In the genomic region with DNA sequence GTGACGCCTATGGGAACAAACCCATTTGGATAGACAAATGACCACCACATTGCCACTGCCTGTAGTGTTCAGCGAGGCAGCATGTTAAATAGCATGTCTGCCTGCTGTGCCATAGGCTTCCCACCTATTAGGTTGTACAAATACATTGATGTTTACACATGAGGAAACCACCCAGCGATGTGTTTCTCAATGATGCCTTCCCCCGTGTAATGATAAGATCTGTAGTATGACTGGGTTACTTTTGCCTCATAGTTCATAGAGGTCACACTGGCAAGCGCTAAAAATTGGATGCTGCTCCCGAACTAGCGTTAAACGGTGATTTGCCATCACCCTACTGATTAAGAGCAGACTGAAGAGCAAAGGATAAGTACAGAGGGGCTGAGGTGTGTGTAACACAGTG, we compare ENCODE assay signal across 16 mouse cellular contexts. TPM values are rescaled to one million over a fixed set of nuclear protein-coding genes. Genes with fewer than 3 reads are reported as not detected.
"Had no signal": no experiment of that assay in that cellular context is flagged by ENCODE, and none has a peak within 500 bp of the region (broad histone marks: within the 10 kb centered on the region; RNA-seq: fewer than 3 reads in every experiment).

No protein-coding gene starts in this region.

- H3K4me3 ChIP-seq: left cerebral cortex, adult 2 months; limb, embryonic 15.5 days; megakaryocyte, embryonic 14.5 days; midbrain, embryonic 15.5 days; neural tube, embryonic 12.5 days had no signal

- H3K4me1 ChIP-seq: neural tube, embryonic 12.5 days had no signal

- H3K9me3 ChIP-seq: limb, embryonic 15.5 days; megakaryocyte, embryonic 14.5 days; midbrain, embryonic 15.5 days; neural tube, embryonic 12.5 days had no signal

- ATAC-seq: midbrain, embryonic 15.5 days had no signal

- H3K9ac ChIP-seq: limb, embryonic 15.5 days; lung, embryonic 14.5 days; midbrain, embryonic 15.5 days; neural tube, embryonic 12.5 days had no signal

- H3K27ac ChIP-seq: left cerebral cortex, adult 2 months; limb, embryonic 15.5 days; midbrain, embryonic 15.5 days; neural tube, embryonic 12.5 days; stomach, postnatal 0 days had no signal

- DNase-seq: kidney, adult 8-10 months; kidney, postnatal 25 days; lung, embryonic 14.5 days; lung, postnatal 10 days; lung, postnatal 4 days; thymus, postnatal 4 days had no signal

- H3K4me2 ChIP-seq: limb, embryonic 15.5 days; lung, embryonic 14.5 days; midbrain, embryonic 11.5 days; midbrain, embryonic 15.5 days; neural tube, embryonic 12.5 days had no signal

- H3K27me3 ChIP-seq: limb, embryonic 15.5 days; midbrain, embryonic 15.5 days; neural tube, embryonic 12.5 days had no signal

RNA-seq across cellular contexts. Expression of gene Cyp17a1, which starts 10.8 kb away (rescaled TPM):
- total RNA-seq: layer of hippocampus, postnatal 25 days; left cerebral cortex, adult 2 months; left cerebral cortex, postnatal 25 days had no signal
- polyA plus RNA-seq: limb, embryonic 11.5 days; lung, embryonic 14.5 days; midbrain, embryonic 11.5 days; midbrain, embryonic 15.5 days; neural tube, embryonic 12.5 days; stomach, postnatal 0 days had no signal
